Mouse (Mus musculus): ENCODE measurements at regions not wholly inside any gene's neighbourhood (a gene's known extent, or its start where the extent isn't known, plus 50 kb on each side); places are given as distances from the start of the nearest gene placed in this dataset.

- no peak for DNase-seq
Measured at GRCm38 (mm10) chr8:92732229-92732628, 58.1 kb downstream of the Irx6 start.

- DNase-seq, result no peak
Measured at GRCm38 (mm10) chr8:92735646-92736045, 61.6 kb downstream of the Irx6 start.

- DNase-seq, result no peak
Measured at GRCm38 (mm10) chr8:92738080-92738479, 64.0 kb downstream of the Irx6 start.

GRCm38 (mm10) chr8:92740286-92740808 lies 66.3 kb downstream of the Irx6 start:
- DNase-seq, result no peak

GRCm38 (mm10) chr8:92741836-92742235 lies 67.7 kb downstream of the Irx6 start:
- no peak for DNase-seq

- no peak for DNase-seq
Measured at GRCm38 (mm10) chr8:92743108-92743507, 69.0 kb downstream of the Irx6 start.

- DNase-seq, result no peak
Measured at GRCm38 (mm10) chr8:92747086-92747485, 73.0 kb downstream of the Irx6 start.

GRCm38 (mm10) chr8:92747951-92748350 lies 73.9 kb downstream of the Irx6 start:
- no peak for DNase-seq

GRCm38 (mm10) chr8:92759848-92760247 lies 67.2 kb upstream of the Mmp2 start:
- no peak for DNase-seq

- DNase-seq, result no peak
Measured at GRCm38 (mm10) chr8:92760933-92761332, 66.2 kb upstream of the Mmp2 start.

GRCm38 (mm10) chr8:92761959-92762600 lies 65.0 kb upstream of the Mmp2 start:
- peak; percentile 4 to 9 for DNase-seq

- DNase-seq, result peak; percentile 2 to 9
Measured at GRCm38 (mm10) chr8:92771856-92772650, 55.0 kb upstream of the Mmp2 start.

- no peak for DNase-seq
Measured at GRCm38 (mm10) chr8:92772826-92773225, 54.3 kb upstream of the Mmp2 start.

- DNase-seq, result no peak
Measured at GRCm38 (mm10) chr8:92775186-92775585, 51.9 kb upstream of the Mmp2 start.

- no peak for DNase-seq
Measured at GRCm38 (mm10) chr8:92777106-92777505, 50.0 kb upstream of the Mmp2 start.
